Mouse (Mus musculus): ENCODE measurements at regions not wholly inside any gene's neighbourhood (a gene's known extent, or its start where the extent isn't known, plus 50 kb on each side); places are given as distances from the start of the nearest gene placed in this dataset.

GRCm38 (mm10) chr8:91747174-91747859 is 54.5 kb downstream of the Irx3 start:
- DNase-seq: peak; percentile 7

DNA sequence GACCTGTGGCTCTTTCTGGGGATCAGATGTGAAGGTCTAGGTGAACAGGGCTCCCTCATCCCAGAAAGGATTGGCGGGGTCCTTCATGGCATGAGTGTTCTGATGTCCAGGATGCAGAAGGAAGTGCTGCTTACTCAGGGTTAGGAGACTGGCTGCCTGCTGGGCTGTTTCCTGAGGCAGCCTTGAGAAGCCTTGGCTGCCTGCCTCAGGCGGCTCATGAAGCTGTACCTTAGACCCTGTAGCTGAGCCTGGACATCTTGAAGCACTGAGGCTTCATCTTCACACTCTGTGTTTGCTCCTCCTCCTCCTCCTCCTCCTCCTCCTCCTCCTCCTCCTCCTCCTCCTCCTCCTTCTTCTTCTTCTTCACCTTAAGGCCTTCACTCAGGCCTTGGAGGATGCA is 77.2 kb downstream of the Irx3 start:
- DNase-seq: no peak

All from right cerebral cortex, postnatal 25 days (tissue).